8 mouse cellular contexts compared by ENCODE assay signal in the genomic region with DNA sequence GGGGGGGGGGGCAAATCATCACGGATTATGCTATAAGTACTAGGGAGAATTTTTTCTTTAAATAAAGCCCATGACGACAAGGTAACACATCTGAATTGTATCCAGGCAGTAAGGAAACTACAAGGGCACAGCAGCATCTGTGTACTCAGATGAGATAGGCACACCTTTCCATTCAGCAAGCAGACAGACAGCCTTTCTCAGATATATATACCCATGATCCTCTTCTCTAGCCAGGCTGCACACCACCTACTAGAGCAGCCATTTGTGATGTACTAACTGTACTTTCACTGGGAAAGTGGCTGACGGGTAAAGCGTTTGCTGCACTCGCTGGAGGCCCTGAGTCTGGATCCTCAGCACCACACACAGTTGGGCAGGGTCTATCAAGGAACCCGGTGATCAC. TPM values are rescaled to one million over a fixed set of nuclear protein-coding genes. Genes with fewer than 3 reads are reported as not detected.
DNase-seq lines count a peak whose midpoint lies in the region; ATAC-seq lines count a peak whose summit lies in the region.

No protein-coding gene starts in this region.

- H3K36me3 ChIP-seq in heart, embryonic 10.5 days = no peaks in the 10 kb centered on the region
- H3K36me3 ChIP-seq in hindbrain, embryonic 15.5 days = no peaks in the 10 kb centered on the region
- H3K36me3 ChIP-seq in midbrain, embryonic 12.5 days = no peaks in the 10 kb centered on the region

- ATAC-seq in hindbrain, embryonic 15.5 days (ENCODE audit: low FRiP score, low read depth) = peak; percentile 43
- peak; percentile 53 for ATAC-seq in midbrain, embryonic 12.5 days (ENCODE audit: low FRiP score, low read depth)

- H3K27ac ChIP-seq in heart, embryonic 10.5 days = peak overlapping the region; percentile 37; the same call in 1 of the 2 replicates
- H3K27ac ChIP-seq in hindbrain, embryonic 15.5 days (replicated peaks) = no peak overlapping the region
- H3K27ac ChIP-seq in midbrain, embryonic 12.5 days (replicated peaks) = no peak overlapping the region

- no peak overlapping the region for H3K9ac ChIP-seq in hindbrain, embryonic 15.5 days
- no peak overlapping the region for H3K9ac ChIP-seq in midbrain, embryonic 12.5 days (replicated peaks)

- H3K9me3 ChIP-seq in heart, embryonic 10.5 days = no peaks in the 10 kb centered on the region
- H3K9me3 ChIP-seq in hindbrain, embryonic 15.5 days = no peaks in the 10 kb centered on the region
- H3K9me3 ChIP-seq in midbrain, embryonic 12.5 days = no peaks in the 10 kb centered on the region

- H3K4me3 ChIP-seq in heart, embryonic 10.5 days = peak overlapping the region; percentile 45
- no peak overlapping the region for H3K4me3 ChIP-seq in hindbrain, embryonic 15.5 days
- peak overlapping the region; percentile 20; the same call in 1 of the 2 replicates for H3K4me3 ChIP-seq in midbrain, embryonic 12.5 days

- DNase-seq in heart, embryonic 10.5 days (ENCODE audit: low spot score) = no peak
- no peak for DNase-seq in heart, adult 11 months
- peak; percentile 13 for DNase-seq in brain, adult 2 months (ENCODE audit: low read depth, low spot score)
- no peak for DNase-seq in layer of hippocampus, postnatal 10 days (ENCODE audit: low spot score in 2 of 2)
- DNase-seq in yolk sac, embryonic 10.5 days (ENCODE audit: low spot score) = no peak
- no peak for DNase-seq in lung, adult 18-20 months

- 56% methylated on average over 6 of the region's 6 CpGs for WGBS in heart, embryonic 10.5 days
- 54% methylated on average over 6 of the region's 6 CpGs for WGBS in hindbrain, embryonic 15.5 days
- 53% methylated on average over 6 of the region's 6 CpGs for WGBS in midbrain, embryonic 12.5 days

- no peaks in the 10 kb centered on the region for H3K27me3 ChIP-seq in heart, embryonic 10.5 days (ENCODE audit: insufficient read depth, poor library complexity, severe bottlenecking)
- H3K27me3 ChIP-seq in hindbrain, embryonic 15.5 days = no peaks in the 10 kb centered on the region
- H3K27me3 ChIP-seq in midbrain, embryonic 12.5 days = no peaks in the 10 kb centered on the region; the same call in 1 of the 2 replicates

- H3K4me2 ChIP-seq in hindbrain, embryonic 15.5 days = peak overlapping the region; percentile 49
- peak overlapping the region; percentile 49 for H3K4me2 ChIP-seq in midbrain, embryonic 12.5 days (replicated peaks)

- peaks cover 12% of the 10 kb centered on the region for H3K4me1 ChIP-seq in heart, embryonic 10.5 days
- peaks cover 13% of the 10 kb centered on the region for H3K4me1 ChIP-seq in hindbrain, embryonic 15.5 days (replicated peaks)
- peaks cover 12% of the 10 kb centered on the region for H3K4me1 ChIP-seq in midbrain, embryonic 12.5 days

RNA-seq across cellular contexts. Expression of gene Mreg, which starts 28.6 kb away (rescaled TPM):
- 4.0 and 4.2 TPM in 2 replicates for polyA plus RNA-seq in heart, embryonic 10.5 days (2016; fragmentation: Nextera tagmentation; extraction: Ambion mirVana)
- polyA plus RNA-seq in hindbrain, embryonic 15.5 days (2015; fragmentation: Nextera tagmentation; extraction: Ambion mirVana) = 2.7 and 3.1 TPM in 2 replicates
- polyA plus RNA-seq in midbrain, embryonic 12.5 days (2016; fragmentation: Nextera tagmentation; extraction: Ambion mirVana) = 3.0 and 3.1 TPM in 2 replicates
- total RNA-seq in layer of hippocampus, postnatal 10 days (2021) = 1 to 10 TPM; 1.3 to 1.7 TPM
